In the genomic region with DNA sequence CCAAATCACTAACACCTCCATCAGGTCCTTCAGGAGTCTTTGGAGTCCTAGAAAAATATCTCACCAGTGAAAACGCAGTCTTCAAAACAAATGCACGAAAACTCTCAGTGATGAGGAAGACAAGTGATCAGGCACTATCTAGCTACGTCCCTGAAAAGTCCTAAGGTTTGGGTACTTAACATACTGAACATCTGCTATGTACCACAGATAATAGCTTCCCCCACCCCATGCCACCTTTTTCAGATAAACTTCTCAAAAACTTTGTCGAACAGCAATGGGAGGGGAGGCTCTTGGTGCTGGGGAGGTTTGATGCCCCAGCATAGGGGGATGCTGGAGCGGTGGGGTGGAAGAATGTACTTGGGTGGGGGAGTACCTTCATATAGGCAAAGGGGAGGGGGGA, we compare ENCODE assay signal across 26 mouse cellular contexts. TPM values are rescaled to one million over a fixed set of nuclear protein-coding genes. Genes with fewer than 3 reads are reported as not detected.
DNase-seq lines count a peak whose midpoint lies in the region; ATAC-seq lines count a peak whose summit lies in the region.
"Had no signal": no experiment of that assay in that cellular context is flagged by ENCODE, and none has a peak within 500 bp of the region (broad histone marks: within the 10 kb centered on the region; RNA-seq: fewer than 3 reads in every experiment).

No protein-coding gene starts in this region.

- DNase-seq in liver, embryonic 11.5 days (ENCODE audit: low spot score) = no peak
- no peak for DNase-seq in liver
- DNase-seq in cerebellum, adult 11-12 months = no peak
- no peak for DNase-seq in embryo, embryonic 9.5 days (ENCODE audit: extremely low spot score)
- DNase-seq: adrenal gland, adult 2 months; adrenal gland, postnatal 14 days; cerebellum, adult 2 months; cerebellum, adult 9-11 months; cerebellum, postnatal 25 days; gastrocnemius, postnatal 25 days; heart, adult 18-20 months; heart, postnatal 10 days; heart, postnatal 36 days had no signal

- H3K4me3 ChIP-seq in liver, embryonic 11.5 days (ENCODE audit: low read depth, low read length) = no peak overlapping the region
- no peak overlapping the region for H3K4me3 ChIP-seq in liver, embryonic 15.5 days (replicated peaks)
- H3K4me3 ChIP-seq: embryonic facial prominence, embryonic 10.5 days; embryonic facial prominence, embryonic 13.5 days; erythroblast, embryonic 14.5 days; forebrain, embryonic 12.5 days; forebrain, embryonic 15.5 days; heart, embryonic 12.5 days; heart, embryonic 15.5 days; hindbrain, embryonic 10.5 days; hindbrain, embryonic 13.5 days had no signal

- peaks cover 7% of the 10 kb centered on the region for H3K4me1 ChIP-seq in liver, embryonic 11.5 days (replicated peaks; ENCODE audit: control insufficient read depth, insufficient read depth, low read length)
- H3K4me1 ChIP-seq in liver, embryonic 15.5 days (replicated peaks) = peaks cover 28% of the 10 kb centered on the region

- H3K27me3 ChIP-seq in liver, embryonic 11.5 days (replicated peaks; ENCODE audit: control insufficient read depth, insufficient read depth, low read length) = no peaks in the 10 kb centered on the region
- peaks cover 9% of the 10 kb centered on the region; the same call in 1 of the 2 replicates for H3K27me3 ChIP-seq in liver, embryonic 15.5 days
- H3K27me3 ChIP-seq: embryonic facial prominence, embryonic 13.5 days; forebrain, embryonic 12.5 days; forebrain, embryonic 15.5 days; heart, embryonic 12.5 days; heart, embryonic 15.5 days; hindbrain, embryonic 13.5 days; Patski had no signal

- H3K36me3 ChIP-seq in liver, embryonic 11.5 days (ENCODE audit: control insufficient read depth, insufficient read depth, low read length) = no peaks in the 10 kb centered on the region
- no peaks in the 10 kb centered on the region for H3K36me3 ChIP-seq in liver, embryonic 15.5 days (replicated peaks)
- H3K36me3 ChIP-seq: embryonic facial prominence, embryonic 10.5 days; embryonic facial prominence, embryonic 13.5 days; forebrain, embryonic 12.5 days; forebrain, embryonic 15.5 days; heart, embryonic 12.5 days; heart, embryonic 15.5 days; hindbrain, embryonic 10.5 days; hindbrain, embryonic 13.5 days had no signal

- ATAC-seq in liver, embryonic 11.5 days (replicated peaks; ENCODE audit: low FRiP score) = peak; percentile 74
- peak; percentile 60; the same call in 1 of the 2 replicates for ATAC-seq in liver, embryonic 15.5 days (ENCODE audit: insufficient read depth)
- 0 out of 2 replicates have a peak, but pooled peaks have one; percentile 30 for ATAC-seq in megakaryocyte-erythroid progenitor cell, adult 5-6 weeks (replicated peaks; ENCODE audit: low FRiP score, low TSS enrichment, poor library complexity, severe bottlenecking)
- ATAC-seq: forebrain, embryonic 15.5 days; hindbrain, embryonic 16.5 days; Patski had no signal

- no peak overlapping the region for H3K9ac ChIP-seq in liver, embryonic 11.5 days (ENCODE audit: low read depth, low read length)
- H3K9ac ChIP-seq in liver, embryonic 15.5 days = no peak overlapping the region
- H3K9ac ChIP-seq: embryonic facial prominence, embryonic 13.5 days; forebrain, embryonic 12.5 days; forebrain, embryonic 15.5 days; heart, embryonic 12.5 days; heart, embryonic 15.5 days; hindbrain, embryonic 13.5 days had no signal

- WGBS in liver, embryonic 11.5 days = 58% methylated on average over 5 of the region's 5 CpGs
- WGBS in liver, embryonic 15.5 days (ENCODE audit: insufficient replicate concordance) = 36% methylated on average over 5 of the region's 5 CpGs

- H3K4me2 ChIP-seq in liver, embryonic 11.5 days = no peak overlapping the region
- no peak overlapping the region; the same call in 1 of the 2 replicates for H3K4me2 ChIP-seq in liver, embryonic 15.5 days
- H3K4me2 ChIP-seq: embryonic facial prominence, embryonic 13.5 days; forebrain, embryonic 12.5 days; forebrain, embryonic 15.5 days; heart, embryonic 12.5 days; heart, embryonic 15.5 days; hindbrain, embryonic 13.5 days had no signal

- no peak overlapping the region for H3K27ac ChIP-seq in liver, embryonic 11.5 days (ENCODE audit: low read depth, low read length)
- H3K27ac ChIP-seq in liver, embryonic 15.5 days (replicated peaks) = no peak overlapping the region
- H3K27ac ChIP-seq: embryonic facial prominence, embryonic 10.5 days; embryonic facial prominence, embryonic 13.5 days; forebrain, embryonic 12.5 days; forebrain, embryonic 15.5 days; heart, embryonic 15.5 days; hindbrain, embryonic 10.5 days; hindbrain, embryonic 13.5 days had no signal

- no peaks in the 10 kb centered on the region for H3K9me3 ChIP-seq in liver, embryonic 11.5 days (ENCODE audit: control insufficient read depth, low read length)
- H3K9me3 ChIP-seq in liver, embryonic 15.5 days (replicated peaks) = no peaks in the 10 kb centered on the region
- H3K9me3 ChIP-seq: embryonic facial prominence, embryonic 10.5 days; embryonic facial prominence, embryonic 13.5 days; forebrain, embryonic 12.5 days; forebrain, embryonic 15.5 days; heart, embryonic 12.5 days; heart, embryonic 15.5 days; hindbrain, embryonic 10.5 days; hindbrain, embryonic 13.5 days had no signal

RNA-seq across cellular contexts. Expression of gene Ppp2r3a, which starts 6.1 kb away (rescaled TPM):
- polyA plus RNA-seq in liver, embryonic 11.5 days (2014; fragmentation: Nextera tagmentation; extraction: Ambion mirVana) = 7.5 and 7.9 TPM in 2 replicates
- polyA plus RNA-seq in liver, embryonic 15.5 days (2015; fragmentation: Nextera tagmentation; extraction: Ambion mirVana) = 3.2 and 3.4 TPM in 2 replicates
- total RNA-seq in megakaryocyte-erythroid progenitor cell, adult 5-6 weeks (2014; fragmentation: Nextera tagmentation) = 6.4 and 11.3 TPM in 2 replicates
- total RNA-seq in megakaryocyte-erythroid progenitor cell, adult 5-6 weeks (2017) = 5.4 and 12.5 TPM in 2 replicates
